Mouse (Mus musculus) liver, adult 2 months (tissue): Measurements from ENCODE around the gene Nod1.

ENCODE experiments used
- CTCF ChIP-seq: fragments of 200-500 bp; IDR thresholded peaks from 2 replicates; pipeline ENCODE4 v1.5.1; 2011; ENCODE audit warnings: low read depth, low read length, control low read depth
- POLR2A ChIP-seq: fragments of 200-500 bp; IDR thresholded peaks from 2 replicates; pipeline ENCODE4 v1.6.1; 2011; ENCODE audit warnings: low read length, control low read depth; ENCODE audit not compliant: insufficient read depth; ENCODE audit errors: extremely low read depth

DNA sequence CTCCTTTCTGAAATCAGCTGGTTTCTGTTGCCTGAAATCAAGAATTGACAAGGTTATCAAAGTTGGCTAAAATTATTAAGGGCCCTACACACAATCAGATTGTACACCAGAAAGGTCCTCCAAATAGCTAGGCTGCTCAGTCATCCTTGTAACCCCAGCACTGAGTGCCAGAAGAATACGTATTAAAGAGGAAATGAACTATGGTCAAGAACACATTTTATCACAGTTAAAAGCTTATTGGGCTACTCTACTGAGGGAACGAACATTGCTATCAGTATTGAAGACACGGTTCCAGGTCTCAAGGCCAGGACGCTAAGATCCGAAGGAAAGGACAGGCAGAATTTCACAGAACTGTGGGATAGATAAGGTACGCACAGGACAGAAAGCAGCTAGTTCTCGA, 19.7 kb upstream of the Nod1 start:
- no peak for TF ChIP-seq CTCF
- TF ChIP-seq POLR2A = no peak
